In genomic region chr19:22916643-22917344, GRCm38 (mm10) we compare ENCODE assay signal across 8 mouse cellular contexts.
DNase-seq lines count a peak whose midpoint lies in the region; ATAC-seq and TF ChIP-seq lines count a peak whose summit lies in the region.

No protein-coding gene starts in this region.

- H3K4me1 ChIP-seq in ES-Bruce4 (ENCODE audit: control insufficient read depth, insufficient read depth, low read length): peaks cover 1% of the 10 kb centered on the region
- no peaks in the 10 kb centered on the region for H3K4me1 ChIP-seq in forebrain, postnatal 0 days (ENCODE audit: insufficient read depth)
- H3K4me1 ChIP-seq in liver, embryonic 16.5 days (ENCODE audit: control insufficient read depth, low read depth, low read length): no peaks in the 10 kb centered on the region
- H3K4me1 ChIP-seq in olfactory bulb, adult 2 months (ENCODE audit: control insufficient read depth, insufficient read depth, low read length): peaks cover 11% of the 10 kb centered on the region

- TF ChIP-seq POLR2A in ES-Bruce4 (IDR thresholded peaks at IDR 0.05; ENCODE audit: insufficient read depth, low read length): no peak
- TF ChIP-seq POLR2A in olfactory bulb, adult 2 months (IDR thresholded peaks at IDR 0.05; ENCODE audit: insufficient read depth, low read depth, low read length): no peak

- H3K4me2 ChIP-seq in forebrain, postnatal 0 days (ENCODE audit: low read depth): peak overlapping the region; percentile 49
- H3K4me2 ChIP-seq in liver, embryonic 16.5 days (ENCODE audit: low read depth, low read length): no peak overlapping the region

- 35% methylated on average over 18 of the region's 18 CpGs for WGBS in forebrain, postnatal 0 days
- WGBS in liver, embryonic 16.5 days (ENCODE audit: insufficient replicate concordance): 41% methylated on average over 18 of the region's 18 CpGs
- 15% methylated on average over 18 of the region's 18 CpGs for WGBS in olfactory bulb, adult 2 months

- no peak overlapping the region for H3K9ac ChIP-seq in ES-Bruce4 (ENCODE audit: low read depth, poor library complexity, severe bottlenecking)
- H3K9ac ChIP-seq in forebrain, postnatal 0 days: peak overlapping the region; percentile 25; the same call in 1 of the 2 replicates
- no peak overlapping the region for H3K9ac ChIP-seq in liver, embryonic 16.5 days (ENCODE audit: low read depth, low read length)

- H3K27ac ChIP-seq in ES-Bruce4 (ENCODE audit: insufficient read depth, low read length): no peak overlapping the region
- H3K27ac ChIP-seq in forebrain, postnatal 0 days (ENCODE audit: low read depth, low read length): peak overlapping the region; percentile 81
- H3K27ac ChIP-seq in liver, embryonic 16.5 days (ENCODE audit: low read length): no peak overlapping the region
- H3K27ac ChIP-seq in olfactory bulb, adult 2 months (ENCODE audit: insufficient read depth, low read depth, low read length): peak overlapping the region; percentile 86

- peak; percentile 99 for DNase-seq in cerebellum, adult 11-12 months
- peak; percentile 79 for DNase-seq in forebrain, postnatal 0 days
- peak; percentile 99 for DNase-seq in heart, postnatal 25 days (ENCODE audit: low spot score)
- peak; percentile 84 to 96 for DNase-seq in layer of hippocampus, adult 18-20 months (ENCODE audit: low spot score in 2 of 2)
- DNase-seq in urinary bladder, postnatal 10 days (ENCODE audit: low spot score): peak; percentile 83

- H3K4me3 ChIP-seq in ES-Bruce4 (ENCODE audit: low read depth, low read length): peak overlapping the region; percentile 29
- no peak overlapping the region for H3K4me3 ChIP-seq in forebrain, postnatal 0 days (ENCODE audit: low read depth, low read length)
- no peak overlapping the region for H3K4me3 ChIP-seq in liver, embryonic 16.5 days (ENCODE audit: low read depth, low read length)
- 0 out of 2 replicates have a peak overlapping the region, but pooled peaks have one; percentile 0 for H3K4me3 ChIP-seq in olfactory bulb, adult 2 months (ENCODE audit: insufficient read depth, low read depth, low read length)

- peak; percentile 93 for ATAC-seq in forebrain, postnatal 0 days
- peak; percentile 74 for ATAC-seq in liver, embryonic 16.5 days (ENCODE audit: low read depth)

- no peak for TF ChIP-seq EP300 in ES-Bruce4 (IDR thresholded peaks at IDR 0.05; ENCODE audit: insufficient read depth, low read depth, low read length)

- intact Hi-C loops in heart, postnatal 25 days (cut with DNase I): loop anchor here (1.0 to 10.0 kb wide), 5 partner anchors 23 to 608 kb away; no protein-coding TSS in a partner anchor

- H3K9me3 ChIP-seq in ES-Bruce4 (replicated peaks; ENCODE audit: control insufficient read depth, insufficient read depth, low read length, poor library complexity, severe bottlenecking): no peaks in the 10 kb centered on the region
- no peaks in the 10 kb centered on the region for H3K9me3 ChIP-seq in forebrain, postnatal 0 days (ENCODE audit: low read length)
- no peaks in the 10 kb centered on the region for H3K9me3 ChIP-seq in liver, embryonic 16.5 days (replicated peaks; ENCODE audit: control insufficient read depth, low read length)

- no peaks in the 10 kb centered on the region for H3K27me3 ChIP-seq in ES-Bruce4 (ENCODE audit: control insufficient read depth, insufficient read depth, low read length, poor library complexity, severe bottlenecking)
- H3K27me3 ChIP-seq in forebrain, postnatal 0 days (ENCODE audit: insufficient read depth, low read length): no peaks in the 10 kb centered on the region
- no peaks in the 10 kb centered on the region for H3K27me3 ChIP-seq in liver, embryonic 16.5 days (ENCODE audit: control insufficient read depth, insufficient read depth, low read depth, low read length)

- no peaks in the 10 kb centered on the region for H3K36me3 ChIP-seq in ES-Bruce4 (ENCODE audit: control insufficient read depth, insufficient read depth, low read length, poor library complexity, severe bottlenecking)
- H3K36me3 ChIP-seq in forebrain, postnatal 0 days (ENCODE audit: insufficient read depth): peaks cover 5% of the 10 kb centered on the region; the same call in 1 of the 2 replicates
- H3K36me3 ChIP-seq in liver, embryonic 16.5 days (ENCODE audit: control insufficient read depth, insufficient read depth): no peaks in the 10 kb centered on the region

- no peak for TF ChIP-seq CTCF in ES-Bruce4 (IDR thresholded peaks at IDR 0.05; ENCODE audit: low read depth, low read length)
- TF ChIP-seq CTCF in forebrain, postnatal 0 days (IDR thresholded peaks at IDR 0.05; ENCODE audit: low read depth): 0 out of 2 replicates have a peak, but pooled peaks have one; percentile 7
- no peak for TF ChIP-seq CTCF in olfactory bulb, adult 2 months (IDR thresholded peaks at IDR 0.05; ENCODE audit: insufficient read depth, low read depth, low read length)

Comparison
In these comparisons a context has a peak if more than half of its experiments do, and no peak if none do; other contexts are left out.
1. H3K27ac ChIP-seq: peak in forebrain, postnatal 0 days (single experiment) and olfactory bulb, adult 2 months (single experiment); none in ES-Bruce4 (single experiment) and liver, embryonic 16.5 days (single experiment).
2. H3K4me3 ChIP-seq: peak in ES-Bruce4 (single experiment) and olfactory bulb, adult 2 months (single experiment); none in forebrain, postnatal 0 days (single experiment) and liver, embryonic 16.5 days (single experiment).
3. Peak in every context shown above with its lines, with median percentiles within 50 percentile points of each other: DNase-seq.